Mouse (Mus musculus): ENCODE measurements at regions not wholly inside any gene's neighbourhood (a gene's known extent, or its start where the extent isn't known, plus 50 kb on each side); places are given as distances from the start of the nearest gene placed in this dataset.
A peak's percentile ranks its signal among the peaks of the same experiment; 100 is the strongest.

GRCm38 (mm10) chr11:114571144-114571869 is 97.0 kb upstream of the Rpl38 start:
- Histone ChIP-seq H3K4me3 (no peak overlapping the region), H3K36me3 (ENCODE audit: poor library complexity, severe bottlenecking) (no peaks in the 10 kb centered on the region), H3K9ac (no peak overlapping the region), H3K9me3 (replicated peaks) (peaks cover 13% of the 10 kb centered on the region), H3K27me3 (0 out of 2 replicates have a peak, but pooled peaks cover 22% of the 10 kb centered on the region), H3K4me2 (no peak overlapping the region), H3K27ac (no peak overlapping the region), H3K4me1 (peaks cover 20% of the 10 kb centered on the region)
- 37% methylated on average over 20 of the region's 20 CpGs for WGBS
- no peak for ATAC-seq

- Histone ChIP-seq H3K27ac (no peak overlapping the region), H3K27me3 (0 out of 2 replicates have a peak, but pooled peaks cover 22% of the 10 kb centered on the region), H3K4me2 (no peak overlapping the region), H3K4me3 (no peak overlapping the region), H3K4me1 (peaks cover 20% of the 10 kb centered on the region), H3K9me3 (replicated peaks) (peaks cover 5% of the 10 kb centered on the region), H3K9ac (no peak overlapping the region), H3K36me3 (ENCODE audit: poor library complexity, severe bottlenecking) (no peaks in the 10 kb centered on the region)
- ATAC-seq, result no peak
- WGBS, result 90% methylated on average over 5 of the region's 5 CpGs
Observed at GRCm38 (mm10) chr11:114570076-114570475, 98.2 kb upstream of the Rpl38 start.

DNA sequence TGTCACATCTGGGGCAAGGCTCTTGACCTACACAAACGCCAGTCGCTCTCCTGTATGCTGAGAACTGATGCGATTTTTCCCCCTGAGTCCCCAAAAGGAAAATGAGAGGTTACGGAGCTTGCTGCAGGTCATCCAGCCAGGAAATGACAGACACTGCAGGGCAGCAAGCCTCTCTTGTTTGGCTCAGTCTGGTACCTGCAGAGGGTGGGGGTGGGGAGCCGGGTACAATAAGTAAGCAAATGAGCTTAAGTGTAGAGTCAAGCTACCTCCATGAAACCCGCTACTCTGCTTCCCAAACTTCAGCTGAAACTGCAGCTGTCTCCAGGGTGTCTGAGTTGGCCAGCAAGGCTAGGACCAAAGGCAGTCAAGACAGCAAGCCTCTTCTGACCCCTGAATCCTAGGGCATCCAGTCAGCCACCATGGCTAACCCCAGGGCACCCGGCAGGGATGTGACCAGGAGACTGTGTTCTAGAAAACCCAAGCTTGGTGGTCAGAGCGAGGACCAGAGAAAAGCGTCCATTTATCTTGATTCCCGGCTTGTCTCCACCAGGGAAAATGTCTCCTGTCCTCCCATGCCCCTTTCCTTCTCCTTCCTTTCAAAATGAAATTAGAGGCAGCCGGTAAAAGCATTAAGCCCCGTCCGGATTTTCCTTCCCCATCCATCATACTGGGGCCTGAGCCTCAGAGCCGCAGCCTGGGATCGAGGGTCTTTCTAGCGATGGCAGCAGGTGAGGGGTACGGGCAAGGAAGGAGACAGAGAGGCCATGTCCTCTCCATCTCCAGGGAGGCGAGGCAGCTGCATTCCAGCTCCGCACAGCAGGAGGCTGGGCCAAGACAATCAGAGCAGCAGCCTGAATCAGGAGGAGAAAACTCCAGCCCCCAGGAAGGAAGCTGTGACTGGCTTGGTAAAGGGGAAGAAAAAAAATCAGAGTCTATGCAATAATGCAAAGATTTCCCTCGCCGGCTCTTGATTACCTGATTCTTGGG is 100.2 kb upstream of the Rpl38 start:
- H3K4me1 ChIP-seq, result peaks cover 20% of the 10 kb centered on the region
- H3K27ac ChIP-seq, result no peak overlapping the region
- no peak for ATAC-seq
- peak overlapping the region; percentile 38 for H3K4me2 ChIP-seq
- H3K4me3 ChIP-seq, result no peak overlapping the region
- no peak overlapping the region for H3K9ac ChIP-seq
- peaks cover 7% of the 10 kb centered on the region; the same call in 1 of the 2 replicates for H3K9me3 ChIP-seq (replicated peaks)
- no peaks in the 10 kb centered on the region for H3K36me3 ChIP-seq (ENCODE audit: poor library complexity, severe bottlenecking)
- 0 out of 2 replicates have a peak, but pooled peaks cover 22% of the 10 kb centered on the region for H3K27me3 ChIP-seq
- 7% methylated on average over 21 of the region's 21 CpGs for WGBS

DNA sequence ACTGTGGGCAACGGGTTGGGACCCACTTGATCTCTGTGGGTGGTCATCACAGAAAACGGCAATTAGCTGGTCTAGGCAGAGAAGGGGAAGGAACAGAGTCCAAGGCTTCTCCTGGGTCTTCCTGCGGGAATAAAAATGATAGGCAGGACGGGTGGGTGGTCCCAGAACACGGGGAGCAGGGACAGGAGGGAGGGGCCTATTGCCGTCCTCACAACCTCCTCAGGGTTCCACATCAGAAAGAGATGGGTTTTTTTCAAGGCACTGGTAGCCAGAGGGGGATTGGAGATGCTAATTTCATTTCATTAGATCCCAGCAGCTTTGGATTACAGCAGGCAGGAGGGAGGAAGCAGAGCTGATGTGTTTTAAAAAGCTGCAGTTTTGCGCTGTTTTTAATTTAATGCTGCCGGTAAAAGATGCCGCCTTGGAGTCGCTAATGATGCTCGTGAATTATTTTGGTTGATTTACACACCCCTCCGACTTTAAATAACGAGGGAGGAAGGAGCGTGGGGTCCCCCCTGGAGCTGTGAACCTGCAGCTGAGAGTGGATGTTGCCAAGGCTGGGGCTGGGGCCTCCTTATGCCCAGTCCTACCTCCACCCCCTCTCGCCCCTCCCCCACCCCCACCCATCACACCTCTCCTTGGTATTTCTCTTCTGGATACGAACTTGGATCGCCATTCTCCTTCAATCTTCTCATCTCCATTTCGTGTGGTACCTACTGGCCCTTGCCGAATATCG is 101.1 kb upstream of the Rpl38 start:
- ATAC-seq, result peak; percentile 62
- Histone ChIP-seq H3K9me3 (replicated peaks) (peaks cover 7% of the 10 kb centered on the region; the same call in 1 of the 2 replicates), H3K9ac (no peak overlapping the region), H3K27me3 (0 out of 2 replicates have a peak, but pooled peaks cover 22% of the 10 kb centered on the region), H3K4me2 (peak overlapping the region; percentile 38), H3K4me1 (peaks cover 20% of the 10 kb centered on the region), H3K27ac (no peak overlapping the region), H3K36me3 (ENCODE audit: poor library complexity, severe bottlenecking) (no peaks in the 10 kb centered on the region), H3K4me3 (no peak overlapping the region)
- 3% methylated on average over 20 of the region's 20 CpGs for WGBS

DNA sequence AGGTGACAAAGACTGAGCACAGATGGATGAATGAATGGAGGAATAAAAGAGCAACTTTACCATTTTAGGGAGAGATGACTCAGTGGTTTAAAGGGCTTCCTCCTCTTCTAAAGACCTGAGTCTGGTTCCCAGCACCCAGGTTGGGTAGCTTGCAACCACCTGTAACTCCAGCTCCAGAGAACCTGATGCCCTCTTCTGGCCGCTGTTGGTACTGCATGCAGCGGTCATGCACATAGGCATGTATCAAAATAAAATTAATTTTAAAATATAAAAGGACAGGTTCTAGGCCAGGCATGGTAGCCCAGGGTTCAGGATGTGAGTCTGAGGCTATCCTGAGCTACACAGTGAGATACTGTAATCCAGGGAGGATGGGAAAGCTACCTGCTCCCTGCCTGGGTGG is 103.4 kb upstream of the Rpl38 start:
- 96% methylated on average over 2 of the region's 2 CpGs for WGBS

DNA sequence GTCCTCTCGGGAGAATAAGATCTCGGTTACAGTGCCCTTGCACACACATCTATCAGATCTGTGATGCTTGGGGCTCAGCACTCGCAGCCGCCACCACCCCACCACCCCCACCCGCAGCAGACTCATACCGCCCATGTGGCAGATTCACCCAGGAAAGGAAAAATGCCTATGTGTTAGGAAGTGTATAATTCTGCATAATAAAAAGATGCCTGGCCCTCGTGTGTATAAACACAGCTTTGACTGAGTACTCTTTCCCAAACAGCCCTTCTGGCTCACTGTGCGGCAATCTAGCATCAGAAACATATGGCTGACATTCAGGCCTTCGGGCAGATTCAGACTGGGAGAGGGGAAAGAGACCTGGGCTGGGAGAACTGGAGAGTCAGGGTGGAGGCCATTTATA is 105.2 kb upstream of the Rpl38 start:
- peaks cover 21% of the 10 kb centered on the region; the same call in 1 of the 2 replicates for H3K27me3 ChIP-seq
- peaks cover 30% of the 10 kb centered on the region for H3K4me1 ChIP-seq
- no peak overlapping the region for H3K27ac ChIP-seq
- H3K4me2 ChIP-seq, result no peak overlapping the region
- no peaks in the 10 kb centered on the region for H3K36me3 ChIP-seq (ENCODE audit: poor library complexity, severe bottlenecking)
- no peak for ATAC-seq
- no peak overlapping the region for H3K9ac ChIP-seq
- peaks cover 7% of the 10 kb centered on the region; the same call in 1 of the 2 replicates for H3K9me3 ChIP-seq (replicated peaks)
- no peak overlapping the region for H3K4me3 ChIP-seq
- WGBS, result 77% methylated on average over 9 of the region's 9 CpGs

More for the DNA sequence above, 103.4 kb upstream of the Rpl38 start:
- Histone ChIP-seq H3K27me3 (peaks cover 30% of the 10 kb centered on the region; the same call in 1 of the 2 replicates), H3K4me2 (no peak overlapping the region), H3K9ac (no peak overlapping the region), H3K4me3 (no peak overlapping the region), H3K4me1 (peaks cover 28% of the 10 kb centered on the region), H3K27ac (no peak overlapping the region), H3K36me3 (ENCODE audit: poor library complexity, severe bottlenecking) (no peaks in the 10 kb centered on the region), H3K9me3 (replicated peaks) (peaks cover 7% of the 10 kb centered on the region; the same call in 1 of the 2 replicates)
- no peak for ATAC-seq

DNA sequence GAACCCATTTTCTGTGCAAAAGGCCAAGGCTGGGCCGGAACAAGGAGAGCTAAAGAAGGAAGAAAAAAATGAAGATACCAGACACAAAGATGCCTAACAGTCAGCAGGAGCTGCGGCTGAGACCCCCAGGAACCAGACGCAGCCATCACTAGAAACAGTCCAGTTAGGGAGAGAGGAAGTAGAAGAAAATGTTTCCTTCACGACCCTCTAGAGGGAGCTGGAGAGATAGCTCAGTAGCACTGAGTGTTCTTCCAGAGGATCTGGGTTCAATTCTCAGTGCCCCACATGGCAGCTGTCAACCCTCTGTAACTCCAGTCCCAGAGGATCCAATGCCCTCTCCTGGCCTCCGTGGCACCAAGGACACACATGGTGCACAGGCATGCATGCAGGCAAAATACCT is 113.7 kb upstream of the Rpl38 start:
- no peak overlapping the region for H3K4me2 ChIP-seq
- no peaks in the 10 kb centered on the region for H3K9me3 ChIP-seq (replicated peaks)
- H3K27ac ChIP-seq, result no peak overlapping the region; the same call in 1 of the 2 replicates
- ATAC-seq, result no peak
- H3K36me3 ChIP-seq (ENCODE audit: poor library complexity, severe bottlenecking), result no peaks in the 10 kb centered on the region
- no peaks in the 10 kb centered on the region for H3K27me3 ChIP-seq
- no peak overlapping the region for H3K9ac ChIP-seq
- 63% methylated on average over 5 of the region's 5 CpGs for WGBS
- 0 out of 2 replicates have a peak, but pooled peaks cover 4% of the 10 kb centered on the region for H3K4me1 ChIP-seq
- H3K4me3 ChIP-seq, result no peak overlapping the region

DNA sequence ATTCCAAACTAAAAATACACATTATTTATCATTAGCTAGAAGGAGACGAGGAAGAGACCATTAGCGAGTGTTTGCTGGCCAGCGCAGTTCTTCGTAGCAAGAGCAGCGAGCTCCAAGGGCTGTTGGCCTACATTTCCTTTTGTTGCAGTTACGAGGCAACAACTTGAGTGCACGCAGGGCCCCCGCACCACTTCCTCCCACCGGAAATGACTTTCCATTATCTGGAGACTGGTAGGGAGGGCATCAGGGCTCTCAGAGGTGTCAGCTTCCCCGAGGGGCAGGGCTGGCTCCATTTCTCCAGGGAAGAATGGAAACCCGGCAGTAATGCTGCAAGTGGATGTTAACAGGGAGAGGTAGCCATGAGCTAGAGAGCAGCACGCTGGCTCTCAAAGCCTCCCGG is 114.3 kb upstream of the Rpl38 start:
- H3K9me3 ChIP-seq (replicated peaks), result no peaks in the 10 kb centered on the region
- ATAC-seq, result no peak
- H3K36me3 ChIP-seq (ENCODE audit: poor library complexity, severe bottlenecking), result no peaks in the 10 kb centered on the region
- H3K4me3 ChIP-seq, result no peak overlapping the region
- H3K4me2 ChIP-seq, result no peak overlapping the region
- no peaks in the 10 kb centered on the region for H3K27me3 ChIP-seq
- WGBS, result 63% methylated on average over 13 of the region's 13 CpGs
- H3K27ac ChIP-seq, result no peak overlapping the region
- no peak overlapping the region for H3K9ac ChIP-seq
- H3K4me1 ChIP-seq, result no peaks in the 10 kb centered on the region

DNA sequence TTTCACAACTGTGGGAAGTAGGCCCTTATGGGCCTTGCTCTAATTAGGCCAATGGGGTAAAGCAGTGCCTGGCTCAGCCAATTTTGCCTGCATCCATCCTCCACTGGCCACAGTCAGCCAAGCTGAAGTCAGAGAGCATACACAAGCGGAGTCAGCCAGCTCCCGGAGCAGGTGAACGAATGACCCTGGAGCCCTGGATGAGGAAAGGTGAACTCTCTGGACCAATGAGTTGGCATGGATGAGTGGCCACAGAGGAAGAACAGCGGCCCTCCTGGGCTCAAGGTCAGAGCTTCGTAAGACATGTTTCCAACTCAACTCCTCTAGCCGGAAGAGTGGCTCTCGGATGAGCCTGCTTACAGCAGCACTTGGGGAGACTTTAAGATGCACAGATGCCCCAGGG is 116.1 kb upstream of the Rpl38 start:
- no peaks in the 10 kb centered on the region for H3K4me1 ChIP-seq
- H3K9me3 ChIP-seq (replicated peaks), result no peaks in the 10 kb centered on the region
- no peak overlapping the region for H3K27ac ChIP-seq
- no peak overlapping the region for H3K9ac ChIP-seq
- no peak overlapping the region for H3K4me2 ChIP-seq
- ATAC-seq, result no peak
- WGBS, result 94% methylated on average over 7 of the region's 7 CpGs
- H3K4me3 ChIP-seq, result no peak overlapping the region
- no peaks in the 10 kb centered on the region for H3K27me3 ChIP-seq
- H3K36me3 ChIP-seq (ENCODE audit: poor library complexity, severe bottlenecking), result no peaks in the 10 kb centered on the region

- WGBS, result 94% methylated on average over 4 of the region's 4 CpGs
- Histone ChIP-seq H3K9ac (no peak overlapping the region), H3K9me3 (replicated peaks) (no peaks in the 10 kb centered on the region), H3K27ac (no peak overlapping the region), H3K36me3 (ENCODE audit: poor library complexity, severe bottlenecking) (no peaks in the 10 kb centered on the region), H3K4me3 (no peak overlapping the region), H3K4me2 (no peak overlapping the region), H3K27me3 (no peaks in the 10 kb centered on the region), H3K4me1 (no peaks in the 10 kb centered on the region)
- ATAC-seq, result no peak
Observed at GRCm38 (mm10) chr11:114551262-114551661, 117.1 kb upstream of the Rpl38 start.

DNA sequence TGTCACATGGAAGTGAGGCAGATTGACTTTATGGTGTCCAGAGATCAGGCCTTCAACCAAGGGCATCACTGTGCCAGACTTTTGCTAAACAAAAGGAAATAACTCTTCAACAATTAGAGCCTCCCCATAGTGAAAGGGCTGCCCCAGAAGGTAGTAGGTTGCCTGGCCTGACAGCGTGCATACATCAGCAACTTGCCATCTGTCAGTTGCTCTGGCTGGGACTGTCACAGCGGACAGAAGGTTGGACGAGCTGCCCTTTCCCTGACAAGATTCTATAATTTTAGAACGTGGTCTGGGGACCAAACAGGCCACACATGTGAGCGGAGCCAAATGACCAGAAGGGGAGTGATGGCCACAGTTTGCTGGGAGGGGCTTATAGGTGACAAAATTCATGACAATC is 119.7 kb upstream of the Rpl38 start:
- no peak overlapping the region for H3K9ac ChIP-seq
- 75% methylated on average over 5 of the region's 5 CpGs for WGBS
- H3K4me1 ChIP-seq, result peaks cover 13% of the 10 kb centered on the region
- H3K36me3 ChIP-seq (ENCODE audit: poor library complexity, severe bottlenecking), result no peaks in the 10 kb centered on the region
- H3K4me2 ChIP-seq, result no peak overlapping the region
- no peak overlapping the region for H3K4me3 ChIP-seq
- no peaks in the 10 kb centered on the region for H3K9me3 ChIP-seq (replicated peaks)
- ATAC-seq, result no peak
- no peaks in the 10 kb centered on the region for H3K27me3 ChIP-seq
- H3K27ac ChIP-seq, result no peak overlapping the region
